Mouse (Mus musculus) kidney, embryonic 14.5 days (tissue): ENCODE data around the gene Ndufaf4. TPM values are rescaled to one million over a fixed set of nuclear protein-coding genes. Genes with fewer than 3 reads are reported as not detected.

Source experiments
- ATAC-seq: fragments of 200-750 bp; cut with Nextera tagmentation; 2 replicates; pipeline ENCODE4 v1.8.0; 2017; ENCODE audit warnings: moderate number of reproducible peaks, mild to moderate bottlenecking, moderate TSS enrichment, moderate library complexity; ENCODE audit not compliant: low FRiP score, low TSS enrichment
- H3K27ac ChIP-seq: fragments of 300-500 bp; sonication (generic); 2 replicates; pipeline ENCODE4 v1.5.1; 2014; ENCODE audit warnings: low read depth, mild to moderate bottlenecking, low read length, moderate library complexity, mixed read lengths
- H3K27me3 ChIP-seq: fragments of 300-500 bp; sonication (generic); 2 replicates; pipeline ENCODE4 v1.6.1; 2014; ENCODE audit warnings: mild to moderate bottlenecking, low read length; ENCODE audit not compliant: control insufficient read depth, insufficient read depth
- H3K36me3 ChIP-seq: fragments of 300-500 bp; sonication (generic); 2 replicates; pipeline ENCODE4 v1.6.1; 2014; ENCODE audit warnings: low read length, mixed read lengths; ENCODE audit not compliant: control insufficient read depth, insufficient read depth
- H3K4me1 ChIP-seq: fragments of 300-500 bp; sonication (generic); 2 replicates; pipeline ENCODE4 v1.6.1; 2014; ENCODE audit warnings: low read length, mixed read lengths; ENCODE audit not compliant: control insufficient read depth, insufficient read depth
- H3K4me2 ChIP-seq: fragments of 300-500 bp; sonication (generic); replicated peaks from 2 replicates; pipeline ENCODE4 v1.6.1; 2014; ENCODE audit warnings: low read depth, mild to moderate bottlenecking, low read length
- H3K4me3 ChIP-seq: fragments of 300-500 bp; sonication (generic); 2 replicates; pipeline ENCODE4 v1.5.1; 2014; ENCODE audit warnings: mild to moderate bottlenecking, low read length
- H3K9ac ChIP-seq: fragments of 300-500 bp; sonication (generic); 2 replicates; pipeline ENCODE4 v1.6.1; 2014; ENCODE audit warnings: low read depth, mild to moderate bottlenecking, low read length, moderate library complexity
- H3K9me3 ChIP-seq: fragments of 300-500 bp; sonication (generic); 2 replicates; pipeline ENCODE4 v1.6.1; 2016; ENCODE audit warnings: low read length; ENCODE audit not compliant: control insufficient read depth
- WGBS: fragments of 180-500 bp; shearing (Covaris S2); extraction: QIAGEN DNeasy Blood & Tissue Kit; methylation state at CpG from one replicate; pipeline ENCODE4 v1.1.7; 2014; 5-methylcytosine and 5-hydroxymethylcytosine counted together
- polyA plus RNA-seq: library from polyadenylated mRNA; unstranded; fragments of >200 nt; fragmentation: Nextera tagmentation; extraction: Ambion mirVana; gene quantifications from 2 replicates; pipeline ENCODE4 v1.2.1, GENCODE M21; 2014

Ndufaf4 gene
- polyA plus RNA-seq, 1 experiment from 2014 or later = 56.3 TPM

DNA sequence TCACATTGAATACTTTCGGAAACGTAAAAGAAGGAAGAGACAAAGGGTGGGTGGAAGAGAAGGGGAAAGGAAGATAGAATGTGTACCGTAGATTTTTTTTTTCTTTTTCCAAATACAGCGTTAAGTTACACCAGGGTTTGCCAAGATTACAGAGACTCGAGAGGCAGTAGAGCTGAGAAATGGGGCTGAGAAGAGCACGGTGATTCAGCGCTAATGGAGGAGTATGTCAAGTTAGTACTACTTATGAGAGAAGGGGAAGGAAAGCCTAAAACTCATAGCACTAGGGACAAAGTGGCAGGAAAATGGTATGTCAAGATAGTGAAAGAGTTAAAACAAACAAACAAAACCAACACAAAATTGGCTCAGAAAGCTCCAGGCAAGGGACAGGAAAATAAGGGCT lies 532 bp upstream of the Ndufaf4 start:
- Histone ChIP-seq H3K4me1 (peaks cover 5% of the 10 kb centered on the region; the same call in 1 of the 2 replicates), H3K4me2 (peak overlapping the region; percentile 70), H3K9ac (no peak overlapping the region), H3K9me3 (no peaks in the 10 kb centered on the region), H3K4me3 (peak overlapping the region; percentile 71), H3K27me3 (no peaks in the 10 kb centered on the region), H3K27ac (no peak overlapping the region), H3K36me3 (peaks cover 3% of the 10 kb centered on the region; the same call in 1 of the 2 replicates)
- WGBS = 21% methylated on average over 7 of the region's 7 CpGs
- ATAC-seq = no peak

DNA sequence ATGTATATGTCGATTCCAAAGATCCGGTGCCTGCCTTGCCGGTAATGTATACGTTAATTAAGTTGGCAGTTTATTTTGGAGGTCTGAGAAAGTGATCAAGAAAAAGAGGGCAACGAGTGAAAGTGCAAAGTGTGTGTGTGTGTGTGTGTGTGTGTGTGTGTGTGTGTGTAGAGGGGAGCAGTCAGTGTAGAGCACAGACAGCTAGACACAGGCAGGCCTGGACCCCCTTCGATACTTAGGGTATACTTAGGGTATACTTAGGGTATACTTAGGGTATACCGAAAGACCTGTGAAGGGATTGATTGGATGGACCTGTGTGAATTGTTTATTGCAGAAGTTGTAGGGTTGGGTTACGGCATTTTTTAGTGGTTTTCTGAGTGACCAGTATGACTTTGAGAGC lies 753 bp downstream of the Ndufaf4 start:
- no peak for ATAC-seq
- H3K9me3 ChIP-seq = no peaks in the 10 kb centered on the region

DNA sequence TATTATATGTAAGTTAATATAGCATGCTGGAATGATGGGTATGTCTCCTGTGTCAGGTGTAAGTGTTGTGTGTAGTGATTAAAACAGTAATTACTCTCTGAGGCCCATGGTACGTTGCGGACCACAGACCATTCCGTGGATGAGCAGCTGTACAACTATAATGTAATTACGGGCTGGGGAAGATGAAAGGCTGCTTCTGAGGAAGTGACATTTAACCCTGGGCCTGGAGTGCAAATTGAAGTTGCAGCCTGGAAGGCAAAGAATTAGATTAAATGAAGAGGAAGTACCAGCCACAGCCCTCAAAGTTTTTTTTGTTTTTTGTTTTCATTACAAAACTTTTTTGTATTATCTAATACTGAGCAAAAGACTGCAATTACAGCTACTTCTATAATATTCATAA lies 1.3 kb downstream of the Ndufaf4 start:
- Histone ChIP-seq H3K4me1 (peaks cover 5% of the 10 kb centered on the region; the same call in 1 of the 2 replicates), H3K36me3 (peaks cover 15% of the 10 kb centered on the region), H3K9me3 (no peaks in the 10 kb centered on the region), H3K27me3 (no peaks in the 10 kb centered on the region), H3K27ac (no peak overlapping the region), H3K4me3 (peak overlapping the region; percentile 71), H3K9ac (no peak overlapping the region), H3K4me2 (peak overlapping the region; percentile 70)
- no peak for ATAC-seq
- WGBS = 8% methylated on average over 4 of the region's 4 CpGs

More for the DNA sequence above, 753 bp downstream of the Ndufaf4 start:
- H3K27ac ChIP-seq = no peak overlapping the region
- H3K4me2 ChIP-seq = peak overlapping the region; percentile 70
- peaks cover 14% of the 10 kb centered on the region for H3K36me3 ChIP-seq
- 21% methylated on average over 8 of the region's 8 CpGs for WGBS
- H3K4me3 ChIP-seq = peak overlapping the region; percentile 71
- peak overlapping the region; percentile 78; the same call in 1 of the 2 replicates for H3K9ac ChIP-seq
- no peaks in the 10 kb centered on the region for H3K27me3 ChIP-seq
- peaks cover 5% of the 10 kb centered on the region; the same call in 1 of the 2 replicates for H3K4me1 ChIP-seq

DNA sequence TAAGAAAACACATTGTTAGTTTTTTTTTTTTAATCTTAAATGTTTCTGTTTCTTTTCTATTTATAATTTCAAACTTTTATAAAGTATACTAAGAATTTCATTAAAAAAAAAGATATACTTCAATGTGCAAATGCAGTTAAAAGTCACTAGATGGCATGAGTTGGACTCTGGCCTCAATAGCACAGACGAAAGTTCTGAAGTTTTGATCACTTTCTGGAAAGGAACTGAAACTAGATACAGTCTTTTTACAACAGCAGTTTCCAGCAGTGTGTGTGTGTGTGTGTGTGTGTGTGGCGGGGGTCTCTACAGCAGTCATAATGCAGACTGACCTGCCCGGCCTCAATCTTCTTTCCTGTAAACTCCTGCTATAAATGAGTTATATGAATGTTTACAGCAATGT lies 9.9 kb downstream of the Ndufaf4 start:
- ATAC-seq = no peak
- no peak overlapping the region for H3K4me3 ChIP-seq
- 39% methylated on average over 3 of the region's 3 CpGs for WGBS

DNA sequence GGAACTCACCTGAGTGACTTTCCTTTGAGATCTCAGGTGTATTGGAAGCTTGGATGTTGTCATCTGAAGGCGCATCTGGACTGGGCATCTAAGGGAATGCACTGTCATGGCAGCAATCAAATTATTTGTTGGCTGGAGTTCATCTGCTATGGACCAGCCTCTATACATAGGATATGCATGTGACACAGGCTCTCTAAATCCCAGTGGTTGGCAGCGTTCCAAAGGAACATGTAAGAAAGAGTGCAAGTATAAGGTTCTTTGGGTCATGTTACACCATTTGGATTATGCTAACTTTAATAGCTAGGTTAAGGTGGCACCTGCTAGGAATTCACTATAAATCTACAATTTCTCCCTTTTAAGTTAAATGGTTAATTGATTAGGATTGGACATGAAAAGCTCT lies 17.7 kb downstream of the Ndufaf4 start:
- 92% methylated on average over 2 of the region's 2 CpGs for WGBS
- Histone ChIP-seq H3K4me3 (no peak overlapping the region), H3K9ac (no peak overlapping the region), H3K27me3 (no peaks in the 10 kb centered on the region), H3K27ac (no peak overlapping the region), H3K9me3 (no peaks in the 10 kb centered on the region), H3K4me2 (no peak overlapping the region), H3K36me3 (no peaks in the 10 kb centered on the region), H3K4me1 (no peaks in the 10 kb centered on the region)
- ATAC-seq = no peak

More for the DNA sequence above, 9.9 kb downstream of the Ndufaf4 start:
- Histone ChIP-seq H3K9ac (no peak overlapping the region), H3K9me3 (no peaks in the 10 kb centered on the region), H3K27me3 (no peaks in the 10 kb centered on the region), H3K4me1 (no peaks in the 10 kb centered on the region), H3K4me2 (no peak overlapping the region), H3K36me3 (peaks cover 9% of the 10 kb centered on the region), H3K27ac (no peak overlapping the region)

DNA sequence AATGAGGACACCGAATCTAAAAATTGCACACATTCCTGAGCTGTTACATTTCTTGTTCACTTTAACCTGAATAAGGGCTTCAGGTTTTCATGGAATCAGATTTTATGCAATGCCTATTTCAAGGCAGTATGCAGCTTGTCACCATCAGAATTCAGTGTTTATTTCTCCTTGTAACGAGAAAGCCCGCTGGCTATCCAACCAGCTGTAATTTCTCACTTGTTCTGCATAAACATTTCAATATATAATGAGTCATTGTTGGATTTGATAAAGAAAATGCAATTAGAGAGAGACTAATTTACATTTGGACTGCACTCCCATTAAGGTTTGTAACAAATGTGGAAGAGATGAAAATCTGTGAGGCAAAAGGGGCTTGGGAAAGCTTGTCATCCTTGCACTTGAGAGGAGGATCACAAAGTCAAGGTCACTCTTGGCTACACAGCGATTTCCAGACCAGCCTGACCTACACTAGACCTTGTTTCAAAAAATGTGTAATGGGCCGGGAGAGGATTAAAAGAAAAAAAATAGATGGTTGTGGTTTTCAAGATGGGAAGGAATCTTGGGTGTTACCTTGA lies 22.2 kb downstream of the Ndufaf4 start:
- WGBS = 75% methylated on average over 5 of the region's 5 CpGs

DNA sequence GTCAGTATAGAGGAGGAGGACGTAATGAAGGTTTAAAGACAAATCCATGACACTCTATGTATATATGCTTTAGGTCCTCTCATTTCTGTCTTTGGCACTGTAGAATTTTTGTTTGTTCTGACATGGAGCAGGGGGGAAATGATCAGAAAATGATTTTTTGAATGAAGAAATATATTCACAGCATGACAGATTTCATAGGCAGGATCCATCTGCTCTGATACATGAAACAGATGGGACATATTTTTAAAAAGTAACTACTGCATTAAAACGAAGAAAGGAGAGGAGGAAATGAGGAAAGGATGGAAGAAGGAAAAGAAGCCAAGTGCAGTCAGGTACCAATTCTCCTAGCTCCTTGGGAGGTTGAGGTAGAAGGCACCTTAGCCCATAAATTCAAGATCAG lies 26.8 kb downstream of the Ndufaf4 start:
- Histone ChIP-seq H3K4me1 (no peaks in the 10 kb centered on the region), H3K4me3 (no peak overlapping the region), H3K9me3 (no peaks in the 10 kb centered on the region), H3K4me2 (no peak overlapping the region), H3K27me3 (no peaks in the 10 kb centered on the region), H3K27ac (no peak overlapping the region), H3K36me3 (no peaks in the 10 kb centered on the region), H3K9ac (no peak overlapping the region)
- ATAC-seq = no peak
- WGBS = 76% methylated on average over 2 of the region's 2 CpGs

More for the DNA sequence above, 22.2 kb downstream of the Ndufaf4 start:
- no peak for ATAC-seq
- H3K36me3 ChIP-seq = no peaks in the 10 kb centered on the region
- H3K9ac ChIP-seq = no peak overlapping the region
- H3K4me1 ChIP-seq = no peaks in the 10 kb centered on the region
- no peaks in the 10 kb centered on the region for H3K9me3 ChIP-seq
- no peak overlapping the region for H3K4me3 ChIP-seq
- H3K27ac ChIP-seq = no peak overlapping the region
- no peak overlapping the region for H3K4me2 ChIP-seq
- H3K27me3 ChIP-seq = no peaks in the 10 kb centered on the region

DNA sequence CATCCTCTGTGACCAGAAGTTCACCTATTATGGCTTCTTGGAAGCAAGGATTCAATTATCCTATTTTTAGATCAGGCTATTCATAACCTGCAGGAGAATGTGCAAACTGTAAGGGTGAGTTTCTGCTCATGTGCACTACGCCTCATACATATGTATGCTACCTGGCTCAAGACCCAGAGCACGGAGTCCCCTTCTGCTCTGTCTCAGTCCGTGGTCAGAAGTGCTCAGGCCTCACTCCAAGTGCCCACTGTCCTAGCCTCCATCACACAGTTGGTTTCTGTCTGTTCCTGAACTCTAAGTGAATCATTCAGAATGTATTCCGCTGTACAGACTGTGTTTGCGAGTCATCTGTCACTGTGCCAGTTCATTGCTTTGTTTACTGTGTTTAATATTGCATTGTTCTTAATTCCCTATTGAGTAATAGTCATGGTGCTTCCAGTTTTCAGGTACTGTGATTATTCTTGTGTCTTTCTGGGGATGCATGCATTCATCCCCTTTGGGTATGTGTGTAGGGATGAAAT lies 30.4 kb downstream of the Ndufaf4 start:
- no peaks in the 10 kb centered on the region for H3K4me1 ChIP-seq
- no peak overlapping the region for H3K4me3 ChIP-seq
- ATAC-seq = no peak
- H3K9ac ChIP-seq = no peak overlapping the region
- H3K9me3 ChIP-seq = no peaks in the 10 kb centered on the region
- 87% methylated on average over 5 of the region's 5 CpGs for WGBS
- no peaks in the 10 kb centered on the region for H3K36me3 ChIP-seq
- no peaks in the 10 kb centered on the region for H3K27me3 ChIP-seq
- H3K27ac ChIP-seq = no peak overlapping the region
- H3K4me2 ChIP-seq = no peak overlapping the region

DNA sequence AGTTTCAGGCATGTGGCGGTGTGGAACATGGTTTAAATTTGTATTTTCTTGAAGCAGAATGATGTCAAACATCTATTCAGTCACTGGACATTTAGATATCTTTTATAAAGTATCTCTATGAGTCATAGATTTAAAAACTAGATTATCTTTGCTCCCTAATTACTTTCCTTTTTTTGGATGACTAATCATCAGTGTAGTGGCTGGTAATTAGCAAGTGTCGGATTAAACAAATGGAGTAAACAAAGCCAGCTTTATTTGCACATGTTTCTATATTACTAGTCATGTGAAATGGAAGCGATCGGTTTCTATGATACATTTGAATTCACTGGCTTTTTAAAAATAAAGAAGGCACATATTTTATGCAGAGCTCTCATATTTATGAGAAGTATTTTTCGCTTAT lies 31.0 kb downstream of the Ndufaf4 start:
- Histone ChIP-seq H3K4me1 (no peaks in the 10 kb centered on the region), H3K36me3 (no peaks in the 10 kb centered on the region), H3K4me2 (no peak overlapping the region), H3K27ac (no peak overlapping the region), H3K9me3 (no peaks in the 10 kb centered on the region), H3K9ac (no peak overlapping the region), H3K27me3 (no peaks in the 10 kb centered on the region), H3K4me3 (no peak overlapping the region)
- WGBS = 89% methylated on average over 5 of the region's 5 CpGs
- ATAC-seq = no peak
